Mouse (Mus musculus) neural tube, embryonic 11.5 days (tissue): ENCODE data around the gene Bspry. TPM values are rescaled to one million over a fixed set of nuclear protein-coding genes. Genes with fewer than 3 reads are reported as not detected.

Experiments
- ATAC-seq: fragments of 200-750 bp; cut with Nextera tagmentation; 2 replicates; pipeline ENCODE4 v1.8.0; 2017; ENCODE audit warnings: moderate number of reproducible peaks, mild to moderate bottlenecking, moderate TSS enrichment, moderate library complexity; ENCODE audit not compliant: insufficient read depth, low FRiP score, low TSS enrichment
- DNase-seq: peaks from one replicate; pipeline ENCODE4 v3.0.0-alpha.2; 2015; ENCODE audit warnings: low spot score
- H3K27ac ChIP-seq: fragments of 300-500 bp; sonication (generic); 2 replicates; pipeline ENCODE4 v1.5.1; 2014; ENCODE audit warnings: low read depth, mild to moderate bottlenecking, low read length
- H3K27me3 ChIP-seq: fragments of 300-500 bp; sonication (generic); 2 replicates; pipeline ENCODE4 v1.6.1; 2014; ENCODE audit warnings: mild to moderate bottlenecking, low read length, mixed read lengths; ENCODE audit not compliant: control insufficient read depth, insufficient read depth
- H3K36me3 ChIP-seq: fragments of 300-500 bp; sonication (generic); 2 replicates; pipeline ENCODE4 v1.6.1; 2014; ENCODE audit warnings: mild to moderate bottlenecking, low read length, moderate library complexity, mixed read lengths; ENCODE audit not compliant: control insufficient read depth, insufficient read depth
- H3K4me1 ChIP-seq: fragments of 300-500 bp; sonication (generic); 2 replicates; pipeline ENCODE4 v1.6.1; 2014; ENCODE audit warnings: low read length, mixed read lengths; ENCODE audit not compliant: control insufficient read depth, insufficient read depth
- H3K4me2 ChIP-seq: fragments of 300-500 bp; sonication (generic); 2 replicates; pipeline ENCODE4 v1.6.1; 2014; ENCODE audit warnings: low read depth, mild to moderate bottlenecking, moderate library complexity
- H3K4me3 ChIP-seq: fragments of 300-500 bp; sonication (generic); 2 replicates; pipeline ENCODE4 v1.5.1; 2014; ENCODE audit warnings: low read depth, low read length
- H3K9ac ChIP-seq: fragments of 300-500 bp; sonication (generic); 2 replicates; pipeline ENCODE4 v1.6.1; 2014; ENCODE audit warnings: mild to moderate bottlenecking, low read length
- H3K9me3 ChIP-seq: fragments of 300-500 bp; sonication (generic); 2 replicates; pipeline ENCODE4 v1.6.1; 2016; ENCODE audit warnings: low read length; ENCODE audit not compliant: control insufficient read depth
- WGBS: fragments of 180-500 bp; shearing (Covaris S2); extraction: QIAGEN DNeasy Blood & Tissue Kit; methylation state at CpG from one replicate; pipeline ENCODE4 v1.1.7; 2014; 5-methylcytosine and 5-hydroxymethylcytosine counted together
- polyA plus RNA-seq: library from polyadenylated mRNA; unstranded; fragments of >200 nt; fragmentation: Nextera tagmentation; extraction: Ambion mirVana; gene quantifications from 2 replicates; pipeline ENCODE4 v1.2.1, GENCODE M21; 2014

Gene Bspry
- polyA plus RNA-seq, 1 experiment from 2014 or later: 0.82 TPM

DNA sequence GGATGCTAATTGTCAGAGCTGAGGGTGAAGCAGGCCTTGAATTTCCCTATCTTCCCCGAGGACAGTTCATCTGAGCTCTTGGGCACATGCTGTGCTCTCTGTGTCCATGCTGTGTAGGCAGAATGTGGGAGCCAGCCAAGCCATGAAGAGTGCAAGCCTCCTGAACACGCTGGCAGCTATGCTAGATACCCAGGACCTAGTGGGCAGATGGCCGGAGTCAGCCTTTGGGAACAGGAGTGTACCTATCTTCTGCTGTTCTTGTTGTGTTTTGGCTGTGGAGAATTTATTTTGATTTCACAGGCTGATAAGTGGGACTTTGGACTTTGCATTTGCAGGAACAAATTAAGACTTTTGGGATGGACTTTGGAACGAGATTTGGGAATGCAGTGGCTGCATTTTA is 39.3 kb upstream of the Bspry start:
- DNase-seq: no peak

DNA sequence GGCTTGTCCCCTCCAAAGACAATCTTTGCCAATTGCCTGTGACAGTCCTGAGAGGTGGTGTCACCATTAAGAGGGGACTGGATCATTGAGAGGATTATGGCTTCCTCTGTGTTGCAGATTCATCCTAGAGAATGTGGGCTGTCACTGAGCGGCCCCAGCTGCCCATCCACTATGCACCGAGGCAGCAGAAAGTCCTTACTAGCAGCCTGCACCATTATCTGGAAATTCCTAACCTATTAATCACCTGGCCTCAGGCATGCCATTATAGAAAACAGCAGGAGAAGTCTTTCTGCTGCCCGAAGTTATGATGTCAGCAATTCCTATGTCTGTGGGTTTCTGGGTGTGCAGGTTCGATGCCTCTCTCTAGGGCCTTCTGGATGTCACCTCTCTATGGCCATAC is 38.9 kb upstream of the Bspry start:
- Histone ChIP-seq H3K27me3 (no peaks in the 10 kb centered on the region), H3K4me1 (no peaks in the 10 kb centered on the region), H3K4me3 (no peak overlapping the region), H3K36me3 (no peaks in the 10 kb centered on the region), H3K9me3 (no peaks in the 10 kb centered on the region), H3K27ac (no peak overlapping the region), H3K4me2 (no peak overlapping the region), H3K9ac (no peak overlapping the region)
- 82% methylated on average over 4 of the region's 4 CpGs for WGBS
- ATAC-seq: no peak
- no peak for DNase-seq

More for the DNA sequence above, 39.3 kb upstream of the Bspry start:
- H3K4me3 ChIP-seq: no peak overlapping the region
- no peak overlapping the region for H3K9ac ChIP-seq
- whole genome bisulfite sequencing: 78% methylated on average over 4 of the region's 4 CpGs
- no peaks in the 10 kb centered on the region for H3K9me3 ChIP-seq
- no peaks in the 10 kb centered on the region for H3K36me3 ChIP-seq
- H3K27ac ChIP-seq: no peak overlapping the region
- H3K4me2 ChIP-seq: no peak overlapping the region
- H3K4me1 ChIP-seq: no peaks in the 10 kb centered on the region
- no peak for ATAC-seq
- no peaks in the 10 kb centered on the region for H3K27me3 ChIP-seq

DNA sequence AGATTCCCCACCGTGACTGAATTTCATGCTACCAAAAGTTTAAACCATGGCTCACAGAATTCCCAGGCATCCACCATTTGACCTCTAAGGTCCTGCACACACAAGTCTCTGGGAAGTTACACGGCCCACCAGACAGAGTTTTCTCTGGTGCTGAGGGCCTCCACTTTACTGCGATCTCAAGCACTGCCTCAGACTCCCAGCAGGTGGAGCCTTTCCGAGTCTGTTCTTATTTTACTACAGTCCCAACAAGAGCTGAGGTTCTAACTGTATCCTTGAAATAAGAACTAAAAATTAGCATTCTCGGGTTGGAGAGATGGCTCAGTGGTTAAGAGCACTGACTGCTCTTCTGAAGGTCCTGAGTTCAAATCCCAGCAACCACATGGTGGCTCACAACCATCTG is 24.9 kb upstream of the Bspry start:
- ATAC-seq (no peak), DNase-seq (peak; percentile 40)
- WGBS: 69% methylated on average over 5 of the region's 5 CpGs
- no peak overlapping the region for H3K4me3 ChIP-seq
- no peaks in the 10 kb centered on the region for H3K9me3 ChIP-seq
- H3K27ac ChIP-seq: no peak overlapping the region
- no peaks in the 10 kb centered on the region for H3K36me3 ChIP-seq
- no peak overlapping the region for H3K4me2 ChIP-seq
- H3K9ac ChIP-seq: no peak overlapping the region
- H3K4me1 ChIP-seq: no peaks in the 10 kb centered on the region
- H3K27me3 ChIP-seq: no peaks in the 10 kb centered on the region

DNA sequence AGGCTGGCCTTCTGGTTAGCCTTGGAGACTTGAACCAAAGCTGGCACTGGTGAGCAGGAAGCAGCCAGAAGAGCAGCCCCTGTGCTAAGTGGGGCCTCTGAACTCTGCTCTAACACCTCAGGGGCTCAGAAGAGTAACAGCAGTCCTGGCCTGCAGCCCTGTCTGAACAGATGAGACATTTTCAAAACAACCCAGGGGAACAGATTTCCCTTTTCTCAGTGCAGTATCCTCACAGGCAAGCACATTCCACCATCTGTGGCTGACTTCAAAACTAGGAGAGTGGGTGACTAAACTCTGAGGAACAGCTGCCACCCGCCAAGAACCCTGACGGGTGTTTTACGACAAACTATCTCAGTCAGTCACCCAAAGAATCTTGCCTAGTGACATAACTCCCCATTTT is 20.8 kb upstream of the Bspry start:
- Histone ChIP-seq H3K9ac (no peak overlapping the region), H3K27me3 (no peaks in the 10 kb centered on the region), H3K9me3 (no peaks in the 10 kb centered on the region), H3K4me1 (no peaks in the 10 kb centered on the region), H3K36me3 (no peaks in the 10 kb centered on the region), H3K27ac (no peak overlapping the region), H3K4me2 (no peak overlapping the region), H3K4me3 (no peak overlapping the region)
- WGBS: 83% methylated on average over 3 of the region's 3 CpGs
- ATAC-seq (no peak), DNase-seq (no peak)

DNA sequence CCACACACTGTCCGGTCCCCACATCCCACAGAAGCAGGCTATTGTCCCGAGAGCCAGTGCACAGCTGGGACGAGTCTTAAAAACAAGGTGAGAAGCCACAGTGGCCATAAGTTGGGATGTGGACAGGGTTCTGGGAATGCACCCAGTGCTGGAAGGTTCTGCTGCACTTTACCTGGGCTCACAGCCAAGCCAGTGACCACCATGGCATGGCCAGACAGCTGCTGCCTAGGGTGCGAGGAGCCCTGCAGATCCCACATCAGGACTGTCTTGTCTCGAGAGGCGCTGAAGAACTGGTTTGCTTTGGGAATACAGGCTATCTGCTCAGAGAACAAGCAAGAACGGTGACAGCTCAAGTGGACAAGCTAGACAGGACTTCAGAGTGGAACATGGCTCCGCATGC is 19.5 kb upstream of the Bspry start:
- ATAC-seq (no peak), DNase-seq (no peak)
- H3K4me3 ChIP-seq: no peak overlapping the region
- no peaks in the 10 kb centered on the region for H3K9me3 ChIP-seq
- H3K9ac ChIP-seq: no peak overlapping the region
- H3K36me3 ChIP-seq: no peaks in the 10 kb centered on the region
- H3K4me2 ChIP-seq: no peak overlapping the region
- WGBS: 92% methylated on average over 8 of the region's 8 CpGs
- no peak overlapping the region for H3K27ac ChIP-seq
- no peaks in the 10 kb centered on the region for H3K27me3 ChIP-seq
- no peaks in the 10 kb centered on the region for H3K4me1 ChIP-seq

DNA sequence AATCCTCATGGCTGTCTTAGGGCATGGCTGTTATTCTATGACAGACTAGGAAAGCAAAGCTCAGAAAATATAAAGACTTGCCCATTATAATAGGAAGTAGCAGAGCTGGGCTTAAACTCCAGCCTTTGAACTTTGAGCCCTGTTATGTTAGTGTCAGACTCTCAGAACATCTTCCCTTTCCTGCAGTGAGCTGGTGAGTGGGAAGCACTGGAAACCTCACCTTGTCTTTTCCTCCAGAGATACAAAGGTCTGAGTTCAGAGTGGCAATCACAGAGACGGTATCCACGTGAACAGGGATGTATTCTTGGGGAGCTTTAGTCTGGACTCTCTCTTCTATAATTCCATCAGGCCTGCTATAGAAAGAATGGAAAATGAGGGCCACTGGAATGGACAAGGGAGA is 16.7 kb upstream of the Bspry start:
- no peak overlapping the region for H3K27ac ChIP-seq
- no peak overlapping the region for H3K4me3 ChIP-seq
- no peaks in the 10 kb centered on the region for H3K4me1 ChIP-seq
- H3K27me3 ChIP-seq: no peaks in the 10 kb centered on the region
- H3K36me3 ChIP-seq: no peaks in the 10 kb centered on the region
- no peak for ATAC-seq
- DNase-seq: no peak
- H3K9ac ChIP-seq: no peak overlapping the region
- WGBS: 87% methylated on average over 2 of the region's 2 CpGs
- H3K4me2 ChIP-seq: no peak overlapping the region
- no peaks in the 10 kb centered on the region for H3K9me3 ChIP-seq

DNA sequence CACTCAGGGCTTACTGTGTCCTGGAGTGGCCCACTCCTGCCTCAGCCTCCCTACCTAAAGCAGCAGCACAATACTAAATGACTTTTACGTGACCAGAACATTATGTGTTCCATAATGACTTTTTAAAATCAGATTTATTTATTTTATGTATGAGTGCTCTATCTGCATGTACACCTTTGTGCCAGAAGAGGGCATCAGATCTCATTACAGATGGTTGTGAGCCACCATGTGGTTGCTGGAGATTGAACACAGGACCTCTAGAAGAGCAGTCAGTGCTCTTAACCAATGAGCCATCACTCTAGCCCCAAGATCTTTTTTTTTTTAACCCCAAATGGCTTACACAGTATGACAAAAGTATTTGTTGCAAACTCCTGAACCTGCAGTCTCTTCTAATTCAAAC is 11.7 kb upstream of the Bspry start:
- 95% methylated on average over 1 of the region's 1 CpGs for WGBS
- no peak overlapping the region for H3K4me3 ChIP-seq
- no peak overlapping the region for H3K9ac ChIP-seq
- no peaks in the 10 kb centered on the region for H3K27me3 ChIP-seq
- H3K9me3 ChIP-seq: no peaks in the 10 kb centered on the region
- H3K4me1 ChIP-seq: no peaks in the 10 kb centered on the region
- no peak for DNase-seq
- H3K4me2 ChIP-seq: no peak overlapping the region
- no peak overlapping the region for H3K27ac ChIP-seq
- no peak for ATAC-seq
- H3K36me3 ChIP-seq: no peaks in the 10 kb centered on the region

DNA sequence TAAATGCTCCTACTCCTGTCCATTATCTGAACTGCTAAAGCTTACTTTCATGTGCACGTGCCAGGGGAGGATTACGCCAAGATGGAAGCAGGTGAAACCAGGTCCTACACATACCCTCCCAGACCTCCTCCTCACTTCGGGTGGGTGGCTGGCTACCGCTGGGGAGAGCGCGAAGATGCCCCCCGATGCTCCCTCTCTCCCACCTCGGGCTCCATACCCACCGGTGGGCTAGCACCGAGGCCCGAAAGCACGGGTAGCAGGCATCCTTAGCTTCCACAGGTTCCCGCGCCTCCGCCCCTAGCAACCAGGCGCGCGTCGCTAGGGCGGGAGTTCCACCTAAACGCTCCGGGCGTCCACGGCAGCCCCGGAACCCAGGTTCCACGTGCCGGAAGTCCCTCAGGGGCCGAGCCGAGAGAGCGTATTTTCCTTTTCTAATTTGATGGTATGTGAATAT is 9.2 kb upstream of the Bspry start, which contains the start of gene Wdr31:
Gene Wdr31 (minus strand): TSS at position 299 of the 454 bp plus-strand sequence.
- Histone ChIP-seq H3K4me3 (peak within 1 kb of the TSS; percentile 44), H3K9me3 (no peaks in the 10 kb centered on the region), H3K27me3 (no peaks in the 10 kb centered on the region), H3K4me1 (no peaks in the 10 kb centered on the region), H3K27ac (no peak within 1 kb of the TSS), H3K4me2 (peak within 1 kb of the TSS; percentile 61), H3K9ac (peak within 1 kb of the TSS; percentile 70), H3K36me3 (no peaks in the 10 kb centered on the region)
- WGBS: under 1% methylated on average over 30 of the region's 30 CpGs
- ATAC-seq: peak; percentile 88
- DNase-seq: peak; percentile 86

DNA sequence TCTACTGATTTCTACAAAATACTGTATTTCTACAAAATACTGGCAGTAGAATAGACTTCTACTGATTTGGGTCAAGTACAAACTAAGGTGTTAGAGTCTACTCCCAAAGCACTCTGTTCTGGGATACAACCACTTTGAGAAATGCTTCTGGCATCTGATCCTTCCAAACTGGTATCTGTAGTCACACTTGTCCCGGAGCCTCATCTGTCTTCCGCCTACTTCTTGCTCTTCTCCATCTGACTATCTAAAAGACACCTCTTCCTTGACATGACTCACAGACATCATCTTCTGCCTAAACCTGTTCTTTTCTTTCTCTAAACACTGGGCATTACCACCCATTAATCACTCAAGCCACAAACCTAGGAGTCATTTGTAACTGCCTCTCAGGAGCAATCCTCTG is 7.8 kb upstream of the Bspry start:
- no peak overlapping the region for H3K9ac ChIP-seq

More for the DNA sequence above, 7.8 kb upstream of the Bspry start:
- H3K4me3 ChIP-seq: no peak overlapping the region
- DNase-seq: no peak
- no peak for ATAC-seq
- no peak overlapping the region for H3K4me2 ChIP-seq
- WGBS: 95% methylated on average over 2 of the region's 2 CpGs
- H3K36me3 ChIP-seq: no peaks in the 10 kb centered on the region
- H3K4me1 ChIP-seq: no peaks in the 10 kb centered on the region
- H3K27me3 ChIP-seq: no peaks in the 10 kb centered on the region
- no peaks in the 10 kb centered on the region for H3K9me3 ChIP-seq
- no peak overlapping the region for H3K27ac ChIP-seq
